Mouse (Mus musculus) ES-CJ7 (cell line): ENCODE data around the gene Iqsec1.

Experiments used
- DNase-seq: peaks from one replicate; pipeline ENCODE4 v3.0.0; 2011; ENCODE audit warnings: low read depth, low spot score

Gene Iqsec1

GRCm38 (mm10) chr6:90988648-90989317, at the start of gene Iqsec1:
Gene Iqsec1 (minus strand): TSS chr6:90988685.
- DNase-seq = peak; percentile 99

GRCm38 (mm10) chr6:91028256-91028655, 39.8 kb upstream of the Iqsec1 start:
- peak; percentile 50 for DNase-seq

- DNase-seq = no peak
Observed at GRCm38 (mm10) chr6:91020810-91021209, 32.3 kb upstream of the Iqsec1 start.

GRCm38 (mm10) chr6:91016600-91017230, 28.2 kb upstream of the Iqsec1 start:
- no peak for DNase-seq

- peak; percentile 86 for DNase-seq
Observed at GRCm38 (mm10) chr6:91014198-91014958, 25.9 kb upstream of the Iqsec1 start.

- DNase-seq = no peak
Observed at GRCm38 (mm10) chr6:91012458-91012857, 24.0 kb upstream of the Iqsec1 start.

GRCm38 (mm10) chr6:91011568-91011967, 23.1 kb upstream of the Iqsec1 start:
- no peak for DNase-seq

GRCm38 (mm10) chr6:91008284-91008830, 19.9 kb upstream of the Iqsec1 start:
- no peak for DNase-seq

GRCm38 (mm10) chr6:91007207-91007606, 18.7 kb upstream of the Iqsec1 start:
- no peak for DNase-seq

GRCm38 (mm10) chr6:91004157-91004556, 15.7 kb upstream of the Iqsec1 start:
- no peak for DNase-seq

GRCm38 (mm10) chr6:91003310-91003995, 15.0 kb upstream of the Iqsec1 start:
- peak; percentile 32 for DNase-seq

- DNase-seq = no peak
Observed at GRCm38 (mm10) chr6:91001566-91001965, 13.1 kb upstream of the Iqsec1 start.

GRCm38 (mm10) chr6:91000819-91001525, 12.5 kb upstream of the Iqsec1 start:
- DNase-seq = peak; percentile 59

- DNase-seq = peak; percentile 40
Observed at GRCm38 (mm10) chr6:90999176-90999575, 10.7 kb upstream of the Iqsec1 start.

GRCm38 (mm10) chr6:90997025-90997424, 8.5 kb upstream of the Iqsec1 start:
- DNase-seq = no peak

- no peak for DNase-seq
Observed at GRCm38 (mm10) chr6:90996181-90996580, 7.7 kb upstream of the Iqsec1 start.

GRCm38 (mm10) chr6:90988299-90988625, 223 bp downstream of the Iqsec1 start:
- no peak for DNase-seq

- DNase-seq = peak; percentile 17
Observed at GRCm38 (mm10) chr6:90987561-90988298, 755 bp downstream of the Iqsec1 start.

- no peak for DNase-seq
Observed at GRCm38 (mm10) chr6:90984101-90984500, 4.4 kb downstream of the Iqsec1 start.

- DNase-seq = no peak
Observed at GRCm38 (mm10) chr6:90974279-90974678, 14.2 kb downstream of the Iqsec1 start.
